Mouse (Mus musculus): Measurements from ENCODE around the gene T.
A peak's percentile ranks its signal among the peaks of the same experiment; 100 is the strongest.

GRCm38 (mm10) chr17:8420739-8421138 lies 13.5 kb upstream of the T start:
- TF ChIP-seq POLR2A (IDR thresholded peaks at IDR 0.05; ENCODE audit: borderline replicate concordance, insufficient read depth, low read length): no peak
- peak; percentile 15; the same call in 1 of the 2 replicates for TF ChIP-seq CTCF (IDR thresholded peaks at IDR 0.05; ENCODE audit: borderline replicate concordance, insufficient read depth, low read depth, low read length)
